Mouse (Mus musculus) MEL (cell line): ENCODE data around the gene Fndc5. TPM values are rescaled to one million over a fixed set of nuclear protein-coding genes. Genes with fewer than 3 reads are reported as not detected.

Source experiments
- DNase-seq: peaks from one replicate; pipeline ENCODE4 v3.0.0; 2011; ENCODE audit warnings: low read depth, low spot score
- H3K27ac ChIP-seq: 2 replicates; pipeline ENCODE4 v1.5.1; 2012; ENCODE audit warnings: low read depth, mild to moderate bottlenecking, control low read depth, low read length, moderate library complexity; ENCODE audit not compliant: control insufficient read depth
- H3K27me3 ChIP-seq, 2 experiments: fragments of 150-350 bp in 1 of 2; sonication (generic) in 1 of 2; 2 replicates each; pipeline ENCODE4 v1.6.1; 2012; ENCODE audit warnings: low read length in 2 of 2, mild to moderate bottlenecking in 2 of 2, improper control_type of control experiment in 1 of 2, moderate library complexity in 1 of 2; ENCODE audit not compliant: insufficient read depth in 2 of 2, control insufficient read depth in 1 of 2
- H3K36me3 ChIP-seq, 2 experiments: 2 replicates each; pipeline ENCODE4 v1.6.1; 2012 to 2014; ENCODE audit warnings: low read length in 2 of 2, improper control_type of control experiment in 1 of 2, inconsistent platforms in 1 of 2, mild to moderate bottlenecking in 1 of 2; ENCODE audit not compliant: insufficient read depth in 2 of 2, control insufficient read depth in 1 of 2
- H3K4me1 ChIP-seq, 2 experiments: fragments of 150-350 bp in 1 of 2; sonication (generic) in 1 of 2; 2 replicates each; pipeline ENCODE4 v1.6.1; 2012; ENCODE audit warnings: low read length in 2 of 2, improper control_type of control experiment in 1 of 2, mild to moderate bottlenecking in 1 of 2; ENCODE audit not compliant: insufficient read depth in 2 of 2, control insufficient read depth in 1 of 2
- H3K4me3 ChIP-seq, 2 experiments: fragments of 150-350 bp in 1 of 2; sonication (generic) in 1 of 2; 2 replicates each; pipeline ENCODE4 v1.5.1; 2012; ENCODE audit warnings: low read depth in 2 of 2, low read length in 2 of 2, mild to moderate bottlenecking in 2 of 2, moderate library complexity in 2 of 2, control low read depth in 1 of 2, improper control_type of control experiment in 1 of 2; ENCODE audit not compliant: control insufficient read depth in 1 of 2, insufficient read depth in 1 of 2
- H3K79me2 ChIP-seq: 2 replicates; pipeline ENCODE4 v1.6.1; 2012; ENCODE audit warnings: mild to moderate bottlenecking, low read length, moderate library complexity; ENCODE audit not compliant: control insufficient read depth, poor library complexity, insufficient read depth
- H3K9ac ChIP-seq: 2 replicates; pipeline ENCODE4 v1.6.1; 2012; ENCODE audit warnings: low read depth, mild to moderate bottlenecking, control low read depth, low read length, moderate library complexity; ENCODE audit not compliant: control insufficient read depth, poor library complexity, severe bottlenecking
- H3K9me3 ChIP-seq: fragments of 150-350 bp; sonication (generic); replicated peaks from 2 replicates; pipeline ENCODE4 v1.6.1; 2012; ENCODE audit warnings: mild to moderate bottlenecking, low read length, improper control_type of control experiment, moderate library complexity; ENCODE audit not compliant: insufficient read depth
- CHD2 ChIP-seq: IDR thresholded peaks from 2 replicates; pipeline ENCODE4 v1.6.1; 2011; ENCODE audit warnings: low read length, improper control_type of control experiment
- CTCF ChIP-seq, 3 experiments: IDR thresholded peaks in 2 of 3; conservative IDR thresholded peaks in 1 of 3; 2 replicates each; pipeline ENCODE4 v1.5.1; 2011 to 2012; ENCODE audit warnings: low read length in 3 of 3, low read depth in 2 of 3, mild to moderate bottlenecking in 2 of 3, improper control_type of control experiment in 1 of 3, inconsistent platforms in 1 of 3, mixed read lengths in 1 of 3, moderate library complexity in 1 of 3; ENCODE audit not compliant: control insufficient read depth in 1 of 3, insufficient read depth in 1 of 3, poor library complexity in 1 of 3, severe bottlenecking in 1 of 3
- ELF1 ChIP-seq: IDR thresholded peaks from 2 replicates; pipeline ENCODE4 v1.6.1; 2014; ENCODE audit warnings: low read depth, mild to moderate bottlenecking, inconsistent platforms, low read length, improper control_type of control experiment, moderate library complexity
- EP300 ChIP-seq, 2 experiments: IDR thresholded peaks; 2 replicates each; pipeline ENCODE4 v1.6.1; 2011; ENCODE audit warnings: improper control_type of control experiment in 2 of 2, low read length in 2 of 2, low read depth in 1 of 2, mild to moderate bottlenecking in 1 of 2
- GABPA ChIP-seq: IDR thresholded peaks from 2 replicates; pipeline ENCODE4 v1.6.1; 2012; ENCODE audit warnings: low read depth, mild to moderate bottlenecking, inconsistent platforms, low read length, improper control_type of control experiment, moderate library complexity
- GATA1 ChIP-seq: IDR thresholded peaks from 2 replicates; pipeline ENCODE4 v1.6.1; 2011; ENCODE audit warnings: low read depth, low read length, improper control_type of control experiment
- HCFC1 ChIP-seq: IDR thresholded peaks from 2 replicates; pipeline ENCODE4 v1.6.1; 2012; ENCODE audit warnings: low read depth, mild to moderate bottlenecking, inconsistent platforms, low read length, improper control_type of control experiment, moderate library complexity
- MAFK ChIP-seq: IDR thresholded peaks from 2 replicates; pipeline ENCODE4 v1.6.1; 2011; ENCODE audit warnings: low read depth, mild to moderate bottlenecking, low read length, improper control_type of control experiment, borderline replicate concordance
- MAX ChIP-seq: IDR thresholded peaks from 2 replicates; pipeline ENCODE4 v1.6.1; 2011; ENCODE audit warnings: low read length, improper control_type of control experiment
- MAZ ChIP-seq: IDR thresholded peaks from 2 replicates; pipeline ENCODE4 v1.6.1; 2012; ENCODE audit warnings: low read depth, mild to moderate bottlenecking, inconsistent platforms, low read length, improper control_type of control experiment
- MXI1 ChIP-seq: IDR thresholded peaks from 2 replicates; pipeline ENCODE4 v1.6.1; 2011; ENCODE audit warnings: mild to moderate bottlenecking, low read depth, low read length, improper control_type of control experiment
- MYC ChIP-seq: IDR thresholded peaks from 2 replicates; pipeline ENCODE4 v1.6.1; 2011; ENCODE audit warnings: low read depth, mild to moderate bottlenecking, low read length, improper control_type of control experiment, moderate library complexity
- POLR2A ChIP-seq, 2 experiments: IDR thresholded peaks; 2 replicates each; pipeline ENCODE4 v1.6.1; 2011 to 2012; ENCODE audit warnings: low read length in 2 of 2, mild to moderate bottlenecking in 2 of 2, control low read depth in 1 of 2, improper control_type of control experiment in 1 of 2, low read depth in 1 of 2, moderate library complexity in 1 of 2; ENCODE audit not compliant: control insufficient read depth in 1 of 2, insufficient read depth in 1 of 2, poor library complexity in 1 of 2
- POLR2AphosphoS5 ChIP-seq: IDR thresholded peaks from 2 replicates; pipeline ENCODE4 v1.6.1; 2012; ENCODE audit warnings: low read depth, borderline replicate concordance, mild to moderate bottlenecking, inconsistent platforms, low read length, moderate library complexity, mixed read lengths
- RAD21 ChIP-seq: IDR thresholded peaks from 2 replicates; pipeline ENCODE4 v1.6.1; 2011; ENCODE audit warnings: mild to moderate bottlenecking, low read depth, low read length, improper control_type of control experiment
- RCOR1 ChIP-seq: IDR thresholded peaks from 2 replicates; pipeline ENCODE4 v1.6.1; 2012; ENCODE audit warnings: low read depth, mild to moderate bottlenecking, inconsistent platforms, low read length, improper control_type of control experiment
- SIN3A ChIP-seq: IDR thresholded peaks from 2 replicates; pipeline ENCODE4 v1.6.1; 2012; ENCODE audit warnings: low read length, improper control_type of control experiment, inconsistent platforms
- SMC3 ChIP-seq: IDR thresholded peaks from 2 replicates; pipeline ENCODE4 v1.6.1; 2011; ENCODE audit warnings: low read depth, low read length, improper control_type of control experiment
- TBP ChIP-seq: IDR thresholded peaks from 2 replicates; pipeline ENCODE4 v1.8.0; 2011; ENCODE audit warnings: low read depth, low read length, improper control_type of control experiment
- TCF12 ChIP-seq: IDR thresholded peaks from 2 replicates; pipeline ENCODE4 v1.6.1; 2014; ENCODE audit warnings: low read depth, mild to moderate bottlenecking, inconsistent platforms, low read length, improper control_type of control experiment, moderate library complexity
- UBTF ChIP-seq: IDR thresholded peaks from 2 replicates; pipeline ENCODE4 v1.6.1; 2012; ENCODE audit warnings: low read depth, mild to moderate bottlenecking, inconsistent platforms, low read length, improper control_type of control experiment, moderate library complexity, borderline replicate concordance; ENCODE audit not compliant: insufficient read depth
- USF2 ChIP-seq, 2 experiments: IDR thresholded peaks; 2 replicates each; pipeline ENCODE4 v1.6.1; 2011 to 2012; ENCODE audit warnings: improper control_type of control experiment in 2 of 2, low read length in 2 of 2, borderline replicate concordance in 1 of 2, inconsistent platforms in 1 of 2, low read depth in 1 of 2, mild to moderate bottlenecking in 1 of 2; ENCODE audit not compliant: insufficient read depth in 1 of 2
- ZKSCAN1 ChIP-seq: IDR thresholded peaks from 2 replicates; pipeline ENCODE4 v1.6.1; 2012; ENCODE audit warnings: low read depth, mild to moderate bottlenecking, inconsistent platforms, low read length, improper control_type of control experiment, moderate library complexity
- ZMIZ1 ChIP-seq: IDR thresholded peaks from 2 replicates; pipeline ENCODE4 v1.6.1; 2012; ENCODE audit warnings: low read depth, mild to moderate bottlenecking, inconsistent platforms, low read length, improper control_type of control experiment, moderate library complexity
- ZNF384 ChIP-seq: IDR thresholded peaks from 2 replicates; pipeline ENCODE4 v1.6.1; 2012; ENCODE audit warnings: low read depth, mild to moderate bottlenecking, inconsistent platforms, low read length, improper control_type of control experiment
- polyA plus RNA-seq, 2 experiments: library from polyadenylated mRNA; stranded (reverse) in 1 of 2; unstranded in 1 of 2; fragments of >175 nt in 1 of 2; fragments of >200 nt in 1 of 2; gene quantifications; 2 replicates each; pipeline versions ENCODE4 v1.2.1 to v1.2.4; 2012; ENCODE audit warnings: low replicate concordance in 2 of 2, low read depth in 1 of 2; ENCODE audit not compliant: insufficient read length in 2 of 2, insufficient read depth in 1 of 2, missing spikeins in 1 of 2
- total RNA-seq: library from RNA; depleted of rRNA; stranded (reverse); fragments of 300-350 nt; gene quantifications from 2 replicates; pipeline ENCODE4 v1.2.3, GENCODE M21; 2012

The Fndc5 gene
- total and polyA plus RNA-seq, 3 experiments = 15.8 to 123 (median 35.9) TPM

DNA sequence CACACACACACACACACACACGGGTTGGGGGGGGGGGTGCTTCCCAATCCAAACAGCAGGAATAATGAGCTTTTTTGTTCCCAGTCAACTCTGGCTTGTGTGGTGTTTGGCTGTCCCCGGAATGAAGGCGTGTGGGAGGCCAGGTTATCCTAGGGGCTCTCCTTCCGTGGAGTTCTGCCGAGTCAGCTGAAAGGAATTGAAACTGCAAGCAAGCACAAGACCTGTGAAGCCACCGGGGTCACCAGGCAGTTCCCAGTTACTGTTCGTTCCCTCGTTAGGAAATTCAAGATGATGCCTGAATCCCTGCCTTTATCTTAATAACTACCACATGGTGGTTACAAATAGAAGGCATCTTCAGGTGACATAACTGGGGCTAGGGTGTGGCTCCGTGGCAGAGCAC, 7.4 kb upstream of the Fndc5 start:
- peak overlapping the region; percentile 51; the same call in 1 of the 2 replicates for H3K9ac ChIP-seq
- H3K4me3 ChIP-seq = peak overlapping the region; percentile 43 to 74
- H3K79me2 ChIP-seq = no peaks in the 10 kb centered on the region; the same call in 1 of the 2 replicates
- no peak for DNase-seq
- peaks cover 6 to 17% of the 10 kb centered on the region in 2 experiments; a peak in 3 of 4 replicates for H3K4me1 ChIP-seq
- TF ChIP-seq UBTF (no peak), MAX (peak; percentile 50; the same call in 1 of the 2 replicates), HCFC1 (no peak), MAFK (peak; percentile 56; the same call in 1 of the 2 replicates)
- no peaks in the 10 kb centered on the region for H3K27me3 ChIP-seq
- H3K27ac ChIP-seq = no peak overlapping the region
- H3K9me3 ChIP-seq = no peaks in the 10 kb centered on the region
- peaks cover 0 to 5% of the 10 kb centered on the region in 2 experiments; a peak in 2 of 4 replicates for H3K36me3 ChIP-seq

- no peaks in the 10 kb centered on the region for H3K9me3 ChIP-seq
- H3K79me2 ChIP-seq = peaks cover 1% of the 10 kb centered on the region; the same call in 1 of the 2 replicates
- TF ChIP-seq TBP (no peak), MXI1 (peak; percentile 46; the same call in 1 of the 2 replicates), GATA1 (no peak), MAZ (peak; percentile 74), ELF1 (peak; percentile 29; the same call in 1 of the 2 replicates), ZNF384 (peak; percentile 72), MYC (no peak), RAD21 (peak; percentile 28), SIN3A (no peak), ZKSCAN1 (no peak), SMC3 (peak; percentile 61), POLR2A (IDR thresholded peaks at IDR 0.05; ENCODE audit: control insufficient read depth in 1 of 2, insufficient read depth in 1 of 2, low read depth in 1 of 2, low read length in 2 of 2, poor library complexity in 1 of 2) (no peak), EP300 (IDR thresholded peaks at IDR 0.05; ENCODE audit: low read depth in 1 of 2, low read length in 2 of 2) (no peak), POLR2AphosphoS5 (no peak), CHD2 (no peak), RCOR1 (no peak), TCF12 (0 out of 2 replicates have a peak, but pooled peaks have one; percentile 11), GABPA (no peak), USF2 (IDR thresholded peaks at IDR 0.05; ENCODE audit: borderline replicate concordance in 1 of 2, insufficient read depth in 1 of 2, low read depth in 1 of 2, low read length in 2 of 2) (no peak), ZMIZ1 (no peak), HCFC1 (peak; percentile 60; the same call in 1 of the 2 replicates), CTCF (IDR thresholded peaks at IDR 0.05 in 2 of 3, conservative IDR thresholded peaks at IDR 0.05 in 1 of 3; ENCODE audit: control insufficient read depth in 1 of 3, insufficient read depth in 1 of 3, low read depth in 2 of 3, low read length in 3 of 3, poor library complexity in 1 of 3, severe bottlenecking in 1 of 3) (peak; percentile 79 to 97 (median 83))
- H3K4me3 ChIP-seq = peak overlapping the region; percentile 47 to 74
- DNase-seq = peak; percentile 81
- peak overlapping the region; percentile 56 for H3K9ac ChIP-seq
- H3K27ac ChIP-seq = peak overlapping the region; percentile 66
- no peaks in the 10 kb centered on the region for H3K27me3 ChIP-seq
- peaks cover 6 to 14% of the 10 kb centered on the region in 2 experiments; a peak in 3 of 4 replicates for H3K4me1 ChIP-seq
- H3K36me3 ChIP-seq = peaks cover 0 to 6% of the 10 kb centered on the region in 2 experiments; a peak in 2 of 4 replicates
Measured at GRCm38 (mm10) chr4:129130149-129130548, 6.7 kb upstream of the Fndc5 start.
